Mouse (Mus musculus) bone marrow macrophage, adult 2 months (primary cell): ENCODE measurements around the gene Ero1l. TPM values are rescaled to one million over a fixed set of nuclear protein-coding genes. Genes with fewer than 3 reads are reported as not detected.
A peak's percentile ranks its signal among the peaks of the same experiment; 100 is the strongest.

Experiments used
- H3K27ac ChIP-seq: 2 replicates; pipeline ENCODE4 v1.5.1; 2012; ENCODE audit warnings: low read depth, low read length; ENCODE audit not compliant: insufficient read depth
- H3K4me1 ChIP-seq: 2 replicates; pipeline ENCODE4 v1.6.1; 2012; ENCODE audit warnings: low read length; ENCODE audit not compliant: control insufficient read depth, insufficient read depth
- H3K4me3 ChIP-seq: 2 replicates; pipeline ENCODE4 v1.5.1; 2012; ENCODE audit warnings: mild to moderate bottlenecking, low read length, moderate library complexity; ENCODE audit not compliant: insufficient read depth
- CTCF ChIP-seq: IDR thresholded peaks from 2 replicates; pipeline ENCODE4 v1.5.1; 2012; ENCODE audit warnings: low read depth, mild to moderate bottlenecking, low read length, moderate library complexity
- POLR2A ChIP-seq: IDR thresholded peaks from 2 replicates; pipeline ENCODE4 v1.6.1; 2012; ENCODE audit warnings: mild to moderate bottlenecking, low read depth, low read length, borderline replicate concordance
- polyA plus RNA-seq: library from polyadenylated mRNA; stranded (reverse); fragments of >200 nt; gene quantifications from 2 replicates; pipeline ENCODE4 v1.2.4, GENCODE M21; 2012; ENCODE audit not compliant: missing spikeins, insufficient read depth, insufficient read length

Gene Ero1l
- 24.8 and 26.7 TPM in 2 replicates for polyA plus RNA-seq

DNA sequence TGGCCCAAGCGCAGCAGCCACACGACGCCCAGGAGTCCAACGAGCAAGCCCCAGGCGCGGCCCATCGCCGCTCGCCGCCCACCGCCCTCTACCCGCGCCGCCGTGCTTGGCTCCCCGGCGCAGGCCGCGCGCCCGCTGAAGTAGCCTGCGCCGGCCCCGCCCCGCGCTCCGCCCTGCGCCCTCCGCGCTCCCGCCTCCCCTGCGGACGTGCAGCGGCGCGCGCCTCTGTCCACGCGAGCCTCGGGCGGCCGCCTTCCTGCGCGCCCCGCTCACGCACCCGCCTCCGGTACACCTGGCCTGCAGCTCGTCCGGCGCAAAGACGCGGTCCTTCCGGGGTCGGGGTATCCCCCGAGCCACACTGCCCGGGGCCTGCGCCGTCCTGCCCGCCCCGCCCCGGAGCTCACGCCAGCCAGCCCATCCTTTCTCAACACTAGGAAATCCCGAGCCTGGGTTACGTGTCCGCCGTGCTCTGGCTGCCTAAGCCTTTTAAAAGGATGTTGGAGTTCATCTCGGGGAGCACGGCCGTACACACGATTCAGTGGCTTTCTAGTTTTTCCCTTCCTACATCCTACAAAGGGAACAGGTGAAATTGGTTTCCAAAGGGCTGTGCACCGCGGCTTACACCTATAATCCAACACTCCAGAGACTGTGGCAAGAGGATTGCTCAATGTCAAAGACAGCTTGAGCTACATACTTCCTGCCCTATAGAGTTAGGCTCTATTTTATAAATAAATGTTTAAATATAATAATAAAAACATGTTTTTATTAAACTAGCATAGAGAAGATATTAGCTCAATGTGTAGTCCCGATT, at the start of gene Ero1l:
TSS of gene Ero1l (minus strand) at position 346 of the 811 bp plus-strand sequence.
- peak within 1 kb of the TSS; percentile 96 for H3K4me3 ChIP-seq
- H3K27ac ChIP-seq = peak within 1 kb of the TSS; percentile 83
- H3K4me1 ChIP-seq = peaks cover 53% of the 10 kb centered on the region
- TF ChIP-seq POLR2A (no peak; the same call in 1 of the 2 replicates), CTCF (no peak)

DNA sequence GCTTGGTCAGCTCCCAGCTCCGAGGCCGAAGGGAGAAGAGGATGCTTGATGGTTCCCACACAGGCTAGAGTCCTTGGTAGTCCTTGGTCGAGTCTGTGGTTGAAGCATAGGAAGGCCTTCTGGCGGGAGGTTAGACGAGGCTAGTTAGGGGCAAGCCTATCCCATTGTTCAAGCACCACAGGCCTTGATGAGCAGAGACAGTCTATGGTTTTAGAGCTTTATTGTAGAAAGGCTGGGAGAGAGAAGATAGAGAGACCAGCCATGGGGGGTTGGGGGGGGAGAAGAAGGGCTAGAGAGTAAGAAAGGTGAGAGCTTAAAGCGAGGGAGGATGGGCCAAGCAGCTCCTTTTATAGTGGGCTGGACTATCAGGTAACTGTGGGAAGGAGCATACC, 46.6 kb upstream of the Ero1l start:
- Histone ChIP-seq H3K4me3 (no peak overlapping the region), H3K4me1 (no peaks in the 10 kb centered on the region), H3K27ac (no peak overlapping the region)
- TF ChIP-seq POLR2A = no peak

DNA sequence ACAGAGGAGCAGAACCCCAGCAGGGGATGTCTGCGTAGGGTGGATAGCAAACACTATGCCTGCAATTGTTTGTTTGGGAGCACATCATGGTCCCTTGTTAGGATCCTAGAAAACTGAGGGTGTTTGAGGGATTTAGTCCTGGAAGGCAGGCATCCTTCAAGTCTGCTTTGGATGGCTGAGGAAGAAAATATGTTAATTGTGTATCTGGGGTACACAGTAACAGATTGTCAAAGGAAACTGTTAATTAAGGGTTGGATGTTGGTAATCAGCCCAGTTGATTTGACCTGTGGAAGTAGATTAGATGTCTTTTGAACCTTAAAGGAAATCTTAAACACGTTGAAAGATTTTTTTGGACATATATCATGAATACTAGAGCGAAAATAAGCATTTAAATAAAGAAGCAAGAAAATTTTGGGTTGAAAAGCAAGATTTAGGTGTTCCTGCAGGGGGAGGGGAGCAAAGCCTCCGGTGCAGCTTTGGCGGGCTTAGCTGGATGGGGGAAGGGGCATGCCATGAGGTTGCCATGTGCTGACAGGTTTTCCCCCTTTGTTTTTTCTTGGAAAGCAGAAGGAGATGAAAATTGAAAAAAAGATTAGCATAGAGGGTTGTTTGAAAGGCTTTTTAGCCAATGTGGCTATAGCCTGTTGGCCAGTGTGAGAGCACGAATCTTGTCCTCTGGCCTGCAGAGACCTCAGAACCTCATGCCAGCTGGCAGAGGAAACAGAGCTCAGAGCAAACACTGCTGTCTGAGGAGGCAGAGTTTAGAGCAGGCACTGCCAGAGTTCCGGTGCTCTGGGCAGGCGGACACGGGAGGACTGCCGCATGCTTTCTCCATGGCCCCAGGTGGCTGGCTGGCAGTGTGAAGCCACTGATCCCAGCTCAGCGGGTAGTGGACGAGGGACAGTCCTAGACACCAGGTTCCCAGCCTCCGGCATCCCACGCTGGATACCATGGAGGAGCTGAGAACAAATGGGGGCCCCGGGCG, 45.9 kb upstream of the Ero1l start:
- H3K27ac ChIP-seq = no peak overlapping the region
- H3K4me1 ChIP-seq = no peaks in the 10 kb centered on the region
- TF ChIP-seq POLR2A (no peak), CTCF (no peak)
- no peak overlapping the region for H3K4me3 ChIP-seq

DNA sequence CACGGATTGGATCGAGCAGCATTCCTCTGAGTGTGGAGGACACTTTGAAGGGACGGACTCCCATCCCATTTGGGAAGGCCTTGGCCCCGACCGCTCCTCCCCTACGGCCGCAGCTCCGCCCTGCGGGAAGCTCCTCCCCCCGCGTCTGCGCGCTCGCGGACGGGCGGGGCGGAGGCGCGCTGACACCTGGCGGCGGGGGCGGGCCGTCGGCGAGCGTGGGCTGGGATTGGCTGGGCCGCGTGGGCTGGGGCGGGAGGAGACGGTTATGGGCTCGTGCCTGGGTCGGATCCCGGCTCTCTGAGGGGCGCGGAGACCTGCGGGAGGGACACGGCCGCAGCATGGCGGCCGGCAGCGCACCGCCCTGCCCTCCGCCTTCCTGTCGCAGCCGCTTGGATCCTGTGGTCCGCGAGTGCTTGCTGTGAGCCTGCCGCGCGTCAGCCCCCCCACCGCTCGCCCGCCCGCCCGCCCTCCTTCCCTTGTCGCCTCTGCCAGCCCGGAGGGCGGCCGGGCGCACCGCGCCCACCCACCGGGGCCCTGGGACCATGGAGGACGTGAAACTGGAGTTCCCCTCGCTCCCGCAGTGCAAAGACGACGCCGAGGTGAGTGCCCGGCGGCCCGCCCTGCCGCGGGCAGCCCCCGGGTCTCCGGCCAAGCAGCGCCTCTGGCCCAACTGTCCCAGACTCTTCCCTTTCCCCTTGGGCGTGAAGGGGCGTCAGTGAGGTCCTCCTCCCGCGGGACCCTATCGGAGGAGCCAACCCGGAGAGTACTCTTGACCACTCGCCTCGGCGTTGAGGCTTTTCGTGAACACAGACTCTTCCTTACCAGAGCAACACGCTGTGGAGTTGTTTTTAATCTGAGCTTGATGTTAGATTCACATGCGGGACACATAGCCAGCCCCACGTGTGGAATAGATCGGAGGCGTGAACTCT, 32.6 kb upstream of the Ero1l start, which contains the start of gene Styx:
TSS of gene Styx (plus strand) at position 163 of the 929 bp plus-strand sequence.
- Histone ChIP-seq H3K4me1 (no peaks in the 10 kb centered on the region; the same call in 1 of the 2 replicates), H3K4me3 (peak within 1 kb of the TSS; percentile 95), H3K27ac (no peak within 1 kb of the TSS; the same call in 1 of the 2 replicates)
- TF ChIP-seq CTCF (no peak), POLR2A (no peak)

DNA sequence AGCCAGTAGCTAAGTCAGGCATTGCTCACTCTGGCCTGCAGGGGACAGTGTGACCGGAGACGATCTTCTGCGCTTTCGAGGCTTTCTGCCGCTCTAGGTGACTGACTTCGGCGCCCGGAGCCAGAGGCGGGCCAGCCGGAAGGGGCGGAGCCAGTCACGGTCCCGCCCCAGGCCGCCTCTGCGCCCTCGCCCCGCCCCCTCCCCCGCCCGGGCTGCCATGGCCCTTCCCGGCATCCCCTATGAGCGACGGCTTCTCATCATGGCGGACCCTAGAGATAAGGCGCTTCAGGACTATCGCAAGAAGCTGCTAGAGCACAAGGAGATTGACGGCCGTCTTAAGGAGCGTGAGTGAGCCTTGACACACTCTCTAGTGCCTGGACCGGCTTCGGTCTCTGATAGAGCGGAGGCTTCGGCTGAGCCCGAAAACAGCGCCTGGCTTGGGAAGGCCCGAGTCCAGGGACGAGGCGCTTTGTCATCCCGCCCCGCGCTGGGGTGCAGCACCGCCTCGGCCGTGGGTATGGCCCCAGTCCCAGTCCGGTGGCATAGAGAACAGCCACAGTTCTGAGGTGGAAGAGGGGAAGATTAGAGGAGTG, 11.1 kb upstream of the Ero1l start, which contains the start of gene Psmc6:
TSS of gene Psmc6 (plus strand) at position 200 of the 593 bp plus-strand sequence.
- Histone ChIP-seq H3K4me1 (peaks cover 23% of the 10 kb centered on the region), H3K27ac (peak within 1 kb of the TSS; percentile 70)

DNA sequence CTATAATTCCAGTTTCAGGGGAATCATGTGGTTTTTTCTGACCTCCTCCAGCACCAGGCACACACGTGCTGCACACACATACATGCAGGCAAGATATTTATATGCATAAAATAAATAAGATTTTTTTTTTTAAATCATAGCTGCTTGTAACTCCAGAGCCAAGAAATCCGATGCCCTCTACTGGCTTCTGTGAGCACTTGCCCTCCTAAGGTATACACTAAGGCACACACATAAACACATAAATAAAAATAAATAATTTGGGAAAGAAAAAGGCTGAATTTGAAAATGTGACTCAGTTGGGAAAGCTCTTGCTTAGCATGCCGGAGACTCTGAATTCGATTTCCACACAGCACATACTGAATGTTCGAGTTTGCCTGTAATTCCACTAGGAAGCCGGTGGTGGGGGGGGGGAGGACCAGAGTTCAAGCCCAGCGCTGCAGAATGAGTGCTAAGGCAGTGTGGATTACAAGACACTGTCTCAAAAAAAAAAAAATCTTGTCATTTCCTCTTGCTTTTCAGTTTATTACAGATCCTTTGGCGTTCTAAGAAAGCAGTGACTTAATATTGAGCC, 10.5 kb upstream of the Ero1l start:
- H3K4me1 ChIP-seq = peaks cover 28% of the 10 kb centered on the region
- H3K4me3 ChIP-seq = peak overlapping the region; percentile 47; the same call in 1 of the 2 replicates
- peak overlapping the region; percentile 16 for H3K27ac ChIP-seq
- TF ChIP-seq POLR2A (no peak), CTCF (no peak)

More for the DNA sequence above, 11.1 kb upstream of the Ero1l start, which contains the start of gene Psmc6:
- 0 out of 2 replicates have a peak, but pooled peaks have one; percentile 61 for TF ChIP-seq POLR2A
- peak; percentile 62; the same call in 1 of the 2 replicates for TF ChIP-seq CTCF
- H3K4me3 ChIP-seq = peak within 1 kb of the TSS; percentile 99

DNA sequence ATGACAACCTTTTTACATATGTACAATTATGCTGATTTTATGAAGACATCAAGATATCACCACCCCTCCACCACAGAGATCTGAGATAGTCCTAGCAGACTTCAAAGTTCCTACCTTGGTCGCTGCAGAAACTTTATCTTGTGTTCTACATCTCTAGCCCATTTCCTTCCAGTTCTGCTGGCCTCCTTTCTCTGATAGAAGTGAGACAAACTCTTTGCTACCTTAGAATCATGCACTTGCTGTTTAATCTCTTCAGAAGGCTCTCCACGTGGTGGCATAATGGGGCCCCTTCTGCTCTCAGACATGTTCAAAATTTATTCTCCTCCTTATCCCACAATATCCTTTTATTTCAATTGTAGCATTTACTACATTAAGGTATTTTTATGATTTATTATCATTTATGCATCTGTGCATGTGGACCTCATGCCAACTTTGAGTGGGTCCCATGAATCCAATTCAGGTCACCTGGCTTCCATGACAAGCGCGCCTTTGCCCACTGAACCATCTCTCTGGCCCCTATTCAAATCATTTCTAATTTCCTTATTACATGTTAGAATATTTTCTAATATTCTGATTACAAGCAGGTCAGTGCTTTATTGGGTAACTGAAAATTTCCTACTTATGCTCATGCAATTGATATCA, 9.6 kb upstream of the Ero1l start:
- TF ChIP-seq CTCF = no peak
- no peak for TF ChIP-seq POLR2A
- Histone ChIP-seq H3K4me3 (no peak overlapping the region), H3K27ac (no peak overlapping the region), H3K4me1 (peaks cover 28% of the 10 kb centered on the region)

DNA sequence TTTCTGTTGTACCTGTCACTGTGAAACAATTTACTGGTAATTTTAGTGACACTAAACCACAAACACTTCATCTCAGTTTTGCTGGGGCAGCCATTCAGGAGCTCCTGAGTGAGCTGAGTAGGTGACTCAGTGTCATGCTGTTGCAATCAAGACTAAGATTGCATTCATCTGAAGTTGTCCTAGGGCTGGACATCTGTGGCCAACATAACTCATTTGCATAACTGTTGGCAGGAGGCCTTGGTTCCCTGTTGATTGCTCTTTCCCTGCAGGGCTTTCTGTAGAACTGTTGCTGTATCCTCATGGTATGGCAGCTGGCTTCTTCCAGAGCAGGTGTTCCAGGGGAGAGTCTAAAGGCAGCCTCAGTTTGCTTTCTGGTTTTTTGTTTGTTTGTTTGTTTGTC, 6.9 kb upstream of the Ero1l start:
- peak overlapping the region; percentile 78 for H3K27ac ChIP-seq
- no peak for TF ChIP-seq CTCF
- no peak for TF ChIP-seq POLR2A
- peaks cover 41% of the 10 kb centered on the region for H3K4me1 ChIP-seq
- H3K4me3 ChIP-seq = no peak overlapping the region
